Mouse (Mus musculus) C2C12 (cell line): ENCODE measurements around the gene Urm1. TPM values are rescaled to one million over a fixed set of nuclear protein-coding genes. Genes with fewer than 3 reads are reported as not detected.

Experiments
- H3K27me3 ChIP-seq: one replicate; pipeline ENCODE4 v1.6.1; 2011; ENCODE audit not compliant: control insufficient read depth, insufficient read depth, insufficient read length
- H3K36me3 ChIP-seq: one replicate; pipeline ENCODE4 v1.6.1; 2011; ENCODE audit not compliant: control insufficient read depth, insufficient read depth
- H3K4me3 ChIP-seq: one replicate; pipeline ENCODE4 v1.5.1; 2011; ENCODE audit warnings: mild to moderate bottlenecking, control low read depth; ENCODE audit not compliant: poor library complexity, insufficient read depth, severe bottlenecking
- H3K79me2 ChIP-seq: one replicate; pipeline ENCODE4 v1.6.1; 2011; ENCODE audit not compliant: control insufficient read depth, insufficient read depth
- H3K79me3 ChIP-seq: one replicate; pipeline ENCODE4 v1.6.1; 2011; ENCODE audit warnings: low read depth, control low read depth
- H3ac ChIP-seq: one replicate; pipeline ENCODE3; 2011; ENCODE audit warnings: low read depth; ENCODE audit not compliant: control insufficient read depth, insufficient read length
- CEBPB ChIP-seq: IDR thresholded peaks from one replicate; pipeline ENCODE4 v1.6.1; 2011; ENCODE audit warnings: low read depth, mild to moderate bottlenecking, control low read depth, moderate library complexity
- CTCF ChIP-seq: IDR thresholded peaks from one replicate; pipeline ENCODE4 v1.5.1; 2011; ENCODE audit not compliant: control insufficient read depth, insufficient read depth, insufficient read length
- FOSL1 ChIP-seq: IDR thresholded peaks from one replicate; pipeline ENCODE4 v1.8.0; 2011; ENCODE audit warnings: mild to moderate bottlenecking, low read length; ENCODE audit not compliant: poor library complexity, insufficient read depth, severe bottlenecking
- MAX ChIP-seq: IDR thresholded peaks from one replicate; pipeline ENCODE4 v1.6.1; 2011; ENCODE audit warnings: mild to moderate bottlenecking, control low read depth
- MYOD1 ChIP-seq: IDR thresholded peaks from one replicate; pipeline ENCODE4 v1.6.1; 2011; ENCODE audit warnings: low read depth; ENCODE audit not compliant: control insufficient read depth, insufficient read length
- MYOG ChIP-seq: IDR thresholded peaks from one replicate; pipeline ENCODE4 v1.6.1; 2011; ENCODE audit not compliant: control insufficient read depth, insufficient read length; ENCODE audit errors: extremely low read depth
- USF1 ChIP-seq: IDR thresholded peaks from one replicate; pipeline ENCODE4 v1.6.1; 2011; ENCODE audit warnings: low read depth, mild to moderate bottlenecking, control low read depth, moderate library complexity
- polyA plus RNA-seq: library from polyadenylated mRNA; unstranded; fragments of >200 nt; fragmentation: generic; extraction: Trizol; gene quantifications from one replicate; pipeline ENCODE4 v1.2.1, GENCODE M21; 2012; ENCODE audit warnings: missing spikeins

Gene Urm1
- polyA plus RNA-seq, 1 experiment = 67.1 TPM

DNA sequence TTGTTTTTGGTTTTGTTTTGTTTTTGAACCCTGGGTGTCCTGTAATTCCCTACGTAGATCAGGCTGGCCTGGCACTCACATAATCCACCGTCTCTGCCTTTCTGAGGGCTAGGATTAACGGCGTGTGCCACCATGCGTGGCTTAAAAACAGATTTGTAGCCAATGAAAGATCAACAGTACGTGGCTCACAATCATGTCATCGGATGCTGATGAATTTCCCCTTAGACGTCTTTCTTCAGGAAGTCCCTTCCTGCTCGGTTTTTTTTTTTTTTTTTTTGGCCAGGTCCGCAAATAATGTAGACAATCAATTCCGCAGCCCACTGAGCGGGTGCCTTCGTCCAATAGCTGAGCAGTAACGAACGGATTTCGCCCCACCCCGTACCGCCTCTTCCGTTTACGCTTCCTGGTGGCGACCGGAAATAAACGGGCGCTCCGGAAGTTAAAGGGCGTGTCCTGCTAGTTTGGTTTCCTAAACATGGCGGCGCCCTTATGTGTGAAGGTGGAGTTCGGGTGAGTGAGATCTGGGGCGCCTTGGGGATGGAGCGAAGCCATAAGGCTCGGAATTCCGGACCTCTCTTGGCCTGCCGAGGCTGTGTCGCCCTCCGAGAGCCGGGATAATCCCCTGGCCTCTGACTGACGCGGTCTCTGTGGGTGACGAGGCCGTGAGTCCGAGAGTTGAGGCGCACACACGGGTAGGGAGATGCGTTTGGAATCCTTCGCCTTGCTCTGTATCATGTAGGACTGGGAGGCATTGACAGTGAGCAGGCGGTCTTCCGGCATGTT, 7.2 kb downstream of the Urm1 start:
- H3K4me3 ChIP-seq = peak overlapping the region; percentile 99
- TF ChIP-seq MAX (no peak), USF1 (no peak), MYOG (no peak), MYOD1 (no peak), FOSL1 (no peak), CTCF (no peak)

DNA sequence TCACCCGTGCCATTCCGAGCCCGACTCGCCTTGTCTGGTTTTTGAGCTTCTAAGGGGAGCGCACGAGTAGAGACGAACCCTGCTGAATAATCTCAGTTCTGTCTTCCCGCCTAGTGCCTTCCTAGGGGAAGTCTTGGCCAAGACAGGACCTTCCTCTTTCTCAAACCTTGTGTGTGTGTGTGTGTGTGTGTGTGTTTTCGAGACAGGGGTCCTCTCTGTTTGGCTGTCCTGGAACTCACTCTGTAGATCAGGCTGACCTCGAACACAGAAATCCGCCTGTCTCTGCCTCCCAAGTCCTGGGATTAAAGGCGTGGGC, 7.8 kb downstream of the Urm1 start:
- H3K79me3 ChIP-seq = peaks cover 39% of the 10 kb centered on the region
- peaks cover 54% of the 10 kb centered on the region for H3K79me2 ChIP-seq
- no peak for TF ChIP-seq MYOG
- no peak for TF ChIP-seq USF1
- no peak for TF ChIP-seq FOSL1
- no peak for TF ChIP-seq MAX
- TF ChIP-seq MYOD1 = no peak
- TF ChIP-seq CTCF = no peak
- no peaks in the 10 kb centered on the region for H3K27me3 ChIP-seq
- H3ac ChIP-seq = peak overlapping the region; percentile 95
- H3K4me3 ChIP-seq = peak overlapping the region; percentile 99
- peaks cover 3% of the 10 kb centered on the region for H3K36me3 ChIP-seq

More for the DNA sequence above, 7.2 kb downstream of the Urm1 start:
- Histone ChIP-seq H3K79me2 (peaks cover 50% of the 10 kb centered on the region), H3K27me3 (no peaks in the 10 kb centered on the region), H3K79me3 (peaks cover 37% of the 10 kb centered on the region), H3ac (peak overlapping the region; percentile 95), H3K36me3 (no peaks in the 10 kb centered on the region)

DNA sequence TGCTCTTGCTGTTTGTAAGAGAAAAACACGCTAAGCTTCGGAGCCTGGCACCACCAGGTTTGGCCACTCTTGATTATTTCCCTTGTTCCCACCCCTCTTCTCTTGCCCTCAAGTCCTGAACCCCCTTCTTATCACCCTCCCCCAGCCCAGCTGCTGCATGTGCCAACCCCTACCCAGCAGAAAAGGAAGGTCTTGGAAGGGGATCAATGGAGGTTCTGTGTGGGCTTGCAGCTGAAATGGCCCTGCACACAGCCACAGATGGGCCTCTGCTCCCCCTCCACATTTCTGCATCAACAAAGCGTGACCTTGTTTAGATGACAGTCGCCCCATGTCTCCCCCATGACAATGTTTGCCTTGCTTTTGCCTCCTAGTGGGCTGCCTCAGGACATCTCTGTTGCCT, 11.2 kb downstream of the Urm1 start:
- Histone ChIP-seq H3K4me3 (no peak overlapping the region), H3ac (no peak overlapping the region), H3K79me3 (peaks cover 39% of the 10 kb centered on the region), H3K27me3 (no peaks in the 10 kb centered on the region), H3K79me2 (peaks cover 54% of the 10 kb centered on the region), H3K36me3 (peaks cover 27% of the 10 kb centered on the region)
- TF ChIP-seq CEBPB (no peak), MYOD1 (no peak), MAX (no peak), CTCF (no peak), FOSL1 (no peak), USF1 (no peak), MYOG (no peak)

DNA sequence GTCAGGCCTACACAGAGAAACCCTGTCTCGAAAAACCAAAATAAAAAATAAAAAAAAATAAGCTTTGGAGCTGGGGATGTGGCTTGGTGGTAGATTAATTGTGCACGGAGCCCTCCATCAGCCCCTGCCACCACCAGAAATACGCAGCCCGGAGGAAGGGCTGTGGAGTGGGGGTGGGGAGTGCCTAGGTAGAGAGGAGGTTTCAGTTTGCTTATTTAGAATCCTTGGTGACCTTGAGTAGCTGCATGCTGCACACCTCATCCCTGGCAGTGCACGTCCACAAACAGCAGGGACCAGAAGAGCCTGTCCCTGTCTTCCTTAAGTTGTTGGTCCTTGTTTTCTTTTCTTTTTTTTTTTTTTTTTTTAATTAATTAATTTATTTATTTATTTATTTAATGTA, 13.9 kb downstream of the Urm1 start:
- Histone ChIP-seq H3K79me2 (peaks cover 37% of the 10 kb centered on the region), H3ac (no peak overlapping the region), H3K27me3 (no peaks in the 10 kb centered on the region), H3K36me3 (peaks cover 38% of the 10 kb centered on the region), H3K79me3 (peaks cover 24% of the 10 kb centered on the region), H3K4me3 (no peak overlapping the region)
- TF ChIP-seq FOSL1 (no peak), MYOG (no peak)

DNA sequence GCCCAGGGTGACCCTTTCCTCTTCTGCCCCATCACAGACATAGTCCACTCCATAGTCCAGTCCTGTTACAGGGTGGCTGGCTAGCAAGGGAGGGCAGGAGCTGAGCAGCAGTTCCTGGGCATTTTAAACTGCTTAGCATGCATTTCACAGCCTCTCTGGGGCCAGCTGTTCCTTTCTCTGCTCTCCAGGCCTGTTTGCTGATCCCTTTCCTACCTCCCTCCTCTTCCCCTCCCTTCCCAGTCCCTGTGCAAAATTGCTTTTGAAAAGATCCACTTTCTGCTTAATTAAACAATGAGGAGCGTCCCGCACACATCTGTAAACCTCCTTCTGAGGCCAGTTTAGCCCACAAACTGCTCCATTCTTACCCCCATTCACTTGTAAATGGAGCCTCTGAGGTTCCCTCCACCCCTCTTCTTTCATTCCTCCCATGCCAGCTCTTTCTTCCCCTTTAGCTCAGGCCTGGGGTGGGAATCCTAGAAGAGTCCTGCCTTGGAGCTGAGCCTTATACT, 15.6 kb downstream of the Urm1 start:
- no peak overlapping the region for H3ac ChIP-seq
- no peak overlapping the region for H3K4me3 ChIP-seq
- peaks cover 41% of the 10 kb centered on the region for H3K36me3 ChIP-seq
- H3K79me3 ChIP-seq = peaks cover 11% of the 10 kb centered on the region
- peaks cover 20% of the 10 kb centered on the region for H3K79me2 ChIP-seq
- H3K27me3 ChIP-seq = no peaks in the 10 kb centered on the region
- TF ChIP-seq MYOD1 (no peak), MAX (no peak), MYOG (no peak), USF1 (no peak), FOSL1 (no peak), CEBPB (no peak), CTCF (no peak)

DNA sequence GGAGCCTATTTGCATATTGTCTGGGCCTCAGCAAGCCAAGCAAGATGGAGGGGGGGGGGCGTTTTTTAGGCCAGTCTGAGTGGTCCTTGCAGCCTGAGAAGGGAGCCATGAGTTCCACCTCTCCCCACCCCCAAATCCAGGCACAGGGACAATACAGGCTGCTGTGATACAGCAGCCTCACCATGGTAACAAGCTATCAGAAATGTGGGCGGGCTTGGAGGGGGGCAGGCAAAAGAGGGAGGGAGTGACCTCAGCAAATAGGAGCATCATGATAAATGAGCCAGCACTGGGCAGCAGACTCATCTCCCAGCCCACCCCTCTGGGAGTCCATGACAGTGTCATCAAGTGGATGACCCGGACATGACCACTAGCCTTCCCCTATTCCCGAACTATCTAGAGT, 19.6 kb downstream of the Urm1 start:
- Histone ChIP-seq H3K36me3 (peaks cover 45% of the 10 kb centered on the region), H3K79me3 (no peaks in the 10 kb centered on the region), H3ac (no peak overlapping the region), H3K27me3 (no peaks in the 10 kb centered on the region), H3K79me2 (no peaks in the 10 kb centered on the region), H3K4me3 (no peak overlapping the region)
- no peak for TF ChIP-seq USF1
- TF ChIP-seq CEBPB = no peak
- no peak for TF ChIP-seq MYOD1
- TF ChIP-seq CTCF = no peak
- no peak for TF ChIP-seq MAX
- TF ChIP-seq MYOG = no peak
- no peak for TF ChIP-seq FOSL1
